Mouse (Mus musculus): ENCODE results near the gene Csf3.

GRCm38 (mm10) chr11:98717904-98718303 is 16.8 kb downstream of the Csf3 start:
- TF ChIP-seq POLR2A (IDR thresholded peaks at IDR 0.05; ENCODE audit: borderline replicate concordance, extremely low read depth, low read depth, low read length) (no peak), CTCF (IDR thresholded peaks at IDR 0.05; ENCODE audit: insufficient read depth, low read length) (peak; percentile 84)
